Mouse (Mus musculus) myocyte (in vitro differentiated cells): ENCODE data around the gene Tmem86a.

Source experiments
- MAX ChIP-seq: IDR thresholded peaks from one replicate; pipeline ENCODE4 v1.6.1; 2011; ENCODE audit warnings: low read depth, mild to moderate bottlenecking, control low read depth
- MYOD1 ChIP-seq, 3 experiments: IDR thresholded peaks; one replicate each; pipeline ENCODE4 v1.6.1; 2011; ENCODE audit warnings: control low read depth in 2 of 3, low read depth in 2 of 3, mild to moderate bottlenecking in 2 of 3, moderate library complexity in 1 of 3; ENCODE audit not compliant: insufficient read length in 2 of 3, control insufficient read depth in 1 of 3
- POLR2A ChIP-seq: IDR thresholded peaks from one replicate; pipeline ENCODE4 v1.6.1; 2011; ENCODE audit warnings: low read depth, mild to moderate bottlenecking, control low read depth, moderate library complexity; ENCODE audit not compliant: insufficient read length

GRCm38 (mm10) chr7:47093935-47094334 lies 43.5 kb downstream of the Tmem86a start:
- no peak for TF ChIP-seq POLR2A
- no peak for TF ChIP-seq MYOD1 (IDR thresholded peaks at IDR 0.05; ENCODE audit: control insufficient read depth in 1 of 3, insufficient read length in 2 of 3, low read depth in 2 of 3)
- no peak for TF ChIP-seq MAX
